Mouse (Mus musculus) liver, embryonic 16.5 days (tissue): Measurements from ENCODE around the gene Gm28308. TPM values are rescaled to one million over a fixed set of nuclear protein-coding genes. Genes with fewer than 3 reads are reported as not detected.

Source experiments
- ATAC-seq: fragments of 200-750 bp; cut with Nextera tagmentation; 2 replicates; pipeline ENCODE4 v1.8.0; 2017; ENCODE audit warnings: low read depth, mild to moderate bottlenecking, moderate number of reproducible peaks, moderate library complexity
- H3K27ac ChIP-seq: fragments of 300-500 bp; sonication (generic); 2 replicates; pipeline ENCODE4 v1.5.1; 2014; ENCODE audit warnings: mild to moderate bottlenecking, low read length
- H3K27me3 ChIP-seq: fragments of 300-500 bp; sonication (generic); 2 replicates; pipeline ENCODE4 v1.6.1; 2014; ENCODE audit warnings: low read depth, low read length, mixed read lengths; ENCODE audit not compliant: control insufficient read depth, insufficient read depth
- H3K36me3 ChIP-seq: fragments of 300-500 bp; sonication (generic); 2 replicates; pipeline ENCODE4 v1.6.1; 2014; ENCODE audit warnings: mild to moderate bottlenecking; ENCODE audit not compliant: control insufficient read depth, insufficient read depth
- H3K4me1 ChIP-seq: fragments of 300-500 bp; sonication (generic); 2 replicates; pipeline ENCODE4 v1.6.1; 2014; ENCODE audit warnings: low read depth, low read length, mixed read lengths; ENCODE audit not compliant: control insufficient read depth
- H3K4me2 ChIP-seq: fragments of 300-500 bp; sonication (generic); 2 replicates; pipeline ENCODE4 v1.6.1; 2014; ENCODE audit warnings: low read depth, low read length, mixed read lengths
- H3K4me3 ChIP-seq: fragments of 300-500 bp; sonication (generic); 2 replicates; pipeline ENCODE4 v1.5.1; 2014; ENCODE audit warnings: low read depth, mild to moderate bottlenecking, low read length
- H3K9ac ChIP-seq: fragments of 300-500 bp; sonication (generic); 2 replicates; pipeline ENCODE4 v1.6.1; 2014; ENCODE audit warnings: low read depth, low read length
- H3K9me3 ChIP-seq: fragments of 300-500 bp; sonication (generic); replicated peaks from 2 replicates; pipeline ENCODE4 v1.6.1; 2016; ENCODE audit warnings: low read length; ENCODE audit not compliant: control insufficient read depth
- WGBS: fragments of 180-500 bp; shearing (Covaris S2); extraction: QIAGEN DNeasy Blood & Tissue Kit; methylation state at CpG from one replicate; pipeline ENCODE4 v1.1.7; 2014; ENCODE audit not compliant: insufficient replicate concordance; 5-methylcytosine and 5-hydroxymethylcytosine counted together
- polyA plus RNA-seq: library from polyadenylated mRNA; unstranded; fragments of >200 nt; fragmentation: Nextera tagmentation; extraction: Ambion mirVana; gene quantifications from 2 replicates; pipeline ENCODE4 v1.2.1, GENCODE M21; 2015

Gm28308 gene
- polyA plus RNA-seq, 1 experiment from 2014 or later: not detected

DNA sequence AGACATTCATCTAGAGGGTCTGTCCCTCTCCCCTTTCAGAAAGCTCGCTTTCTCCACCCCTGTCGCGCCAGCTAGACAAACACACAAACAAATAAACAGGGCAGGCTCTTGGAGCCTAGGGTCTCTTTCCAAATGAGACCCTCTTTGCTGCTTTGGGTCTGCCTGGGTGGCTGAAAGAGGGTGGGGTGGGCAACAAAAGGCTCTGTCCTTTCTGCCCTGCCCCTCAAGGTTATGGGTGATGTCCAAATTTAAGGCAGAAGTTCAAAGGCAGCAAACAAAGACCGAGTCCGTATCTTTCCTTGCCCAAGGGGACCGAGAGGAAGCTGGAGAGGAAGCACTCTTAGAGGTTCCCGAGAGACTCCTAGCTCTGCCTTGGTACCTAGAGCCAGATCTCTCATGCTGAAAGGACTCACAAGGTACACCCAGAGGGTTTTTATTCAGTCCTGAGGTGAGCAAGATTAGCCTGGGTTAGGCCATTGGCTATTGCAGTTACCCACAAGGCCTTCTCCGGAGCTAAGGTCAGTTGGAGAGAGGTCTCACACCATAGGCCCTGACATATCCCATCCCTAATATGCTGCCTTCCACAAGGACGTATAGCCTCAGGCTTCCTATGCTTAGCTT is 28.0 kb upstream of the Gm28308 start:
- Histone ChIP-seq H3K27ac (no peak overlapping the region), H3K4me3 (no peak overlapping the region), H3K9me3 (no peaks in the 10 kb centered on the region), H3K4me2 (no peak overlapping the region), H3K4me1 (no peaks in the 10 kb centered on the region; the same call in none of the 2 replicates), H3K9ac (no peak overlapping the region), H3K36me3 (no peaks in the 10 kb centered on the region), H3K27me3 (peaks cover 97% of the 10 kb centered on the region)
- WGBS: 2% methylated on average over 9 of the region's 9 CpGs
- no peak for ATAC-seq

GRCm38 (mm10) chr6:52240389-52241000 is 27.4 kb upstream of the Gm28308 start, which contains the start of gene Hoxa10:
Gene Hoxa10, minus strand, starts transcription at chr6:52240854.
- Histone ChIP-seq H3K27me3 (peaks cover 97% of the 10 kb centered on the region), H3K9ac (no peak within 1 kb of the TSS), H3K27ac (no peak within 1 kb of the TSS), H3K9me3 (no peaks in the 10 kb centered on the region), H3K4me2 (no peak within 1 kb of the TSS), H3K4me3 (no peak within 1 kb of the TSS), H3K4me1 (no peaks in the 10 kb centered on the region; the same call in 1 of the 2 replicates), H3K36me3 (no peaks in the 10 kb centered on the region)
- ATAC-seq: no peak
- 3% methylated on average over 35 of the region's 35 CpGs for WGBS

- H3K4me1 ChIP-seq: no peaks in the 10 kb centered on the region; the same call in 1 of the 2 replicates
- H3K4me3 ChIP-seq: no peak overlapping the region
- no peak overlapping the region for H3K9ac ChIP-seq
- WGBS: 3% methylated on average over 30 of the region's 30 CpGs
- H3K36me3 ChIP-seq: no peaks in the 10 kb centered on the region
- H3K4me2 ChIP-seq: no peak overlapping the region
- ATAC-seq: no peak
- no peaks in the 10 kb centered on the region for H3K9me3 ChIP-seq
- H3K27ac ChIP-seq: no peak overlapping the region
- H3K27me3 ChIP-seq: peaks cover 97% of the 10 kb centered on the region
Measured at GRCm38 (mm10) chr6:52239625-52240388, 26.7 kb upstream of the Gm28308 start.

- Histone ChIP-seq H3K4me2 (no peak overlapping the region), H3K36me3 (no peaks in the 10 kb centered on the region), H3K9ac (no peak overlapping the region), H3K9me3 (no peaks in the 10 kb centered on the region), H3K4me1 (no peaks in the 10 kb centered on the region; the same call in 1 of the 2 replicates), H3K4me3 (no peak overlapping the region), H3K27me3 (peaks cover 97% of the 10 kb centered on the region), H3K27ac (no peak overlapping the region)
- WGBS: 8% methylated on average over 7 of the region's 7 CpGs
- ATAC-seq: no peak
Measured at GRCm38 (mm10) chr6:52238976-52239375, 25.8 kb upstream of the Gm28308 start.

GRCm38 (mm10) chr6:52238155-52238545 is 25.0 kb upstream of the Gm28308 start:
- H3K27ac ChIP-seq: no peak overlapping the region
- ATAC-seq: no peak
- no peaks in the 10 kb centered on the region for H3K36me3 ChIP-seq
- peaks cover 97% of the 10 kb centered on the region for H3K27me3 ChIP-seq
- no peaks in the 10 kb centered on the region; the same call in 1 of the 2 replicates for H3K4me1 ChIP-seq
- no peaks in the 10 kb centered on the region for H3K9me3 ChIP-seq
- no peak overlapping the region for H3K4me2 ChIP-seq
- H3K9ac ChIP-seq: no peak overlapping the region
- no peak overlapping the region for H3K4me3 ChIP-seq
- 4% methylated on average over 7 of the region's 7 CpGs for WGBS

DNA sequence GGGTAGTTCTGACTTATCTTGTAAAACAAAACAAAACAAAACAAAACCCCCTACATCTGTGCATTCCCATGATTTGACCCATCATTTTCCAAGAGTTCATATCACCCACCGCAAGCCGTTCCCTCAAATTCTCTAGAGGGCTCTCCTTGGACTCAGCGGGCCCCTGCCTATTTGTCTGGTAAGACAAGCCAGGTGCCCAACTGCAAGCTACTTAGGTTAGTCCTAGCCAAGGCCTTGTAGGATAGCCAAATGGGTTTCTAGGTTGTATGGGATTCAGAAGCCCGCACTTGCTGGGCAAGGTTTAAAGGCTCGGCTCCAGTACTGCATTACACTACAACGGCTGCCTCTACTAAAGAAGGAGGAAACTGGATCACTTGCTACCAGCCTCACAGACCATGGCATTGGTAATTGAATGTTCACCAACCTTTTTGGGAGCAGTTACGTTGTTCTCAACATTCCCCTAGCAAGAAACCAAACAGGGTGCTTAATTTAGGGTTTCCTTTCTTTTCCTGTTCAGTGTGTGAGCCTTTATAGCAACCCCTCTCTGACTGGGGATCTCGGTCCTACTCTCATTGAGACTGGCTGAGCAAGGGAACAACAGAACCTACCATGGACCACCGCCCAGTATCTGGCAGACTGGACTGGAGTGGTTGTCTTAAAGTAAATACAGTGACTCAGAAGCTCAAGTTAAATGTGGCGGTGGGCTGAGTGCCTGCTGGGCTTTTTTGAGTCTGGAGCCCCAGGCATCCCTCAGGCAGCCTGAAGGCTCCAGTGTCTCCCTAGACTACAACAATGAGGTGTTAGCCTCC is 24.4 kb upstream of the Gm28308 start:
- no peaks in the 10 kb centered on the region; the same call in 1 of the 2 replicates for H3K4me1 ChIP-seq
- 27% methylated on average over 10 of the region's 10 CpGs for WGBS
- H3K9me3 ChIP-seq: no peaks in the 10 kb centered on the region
- peaks cover 97% of the 10 kb centered on the region for H3K27me3 ChIP-seq
- H3K4me2 ChIP-seq: no peak overlapping the region
- no peak overlapping the region for H3K4me3 ChIP-seq
- H3K9ac ChIP-seq: no peak overlapping the region
- no peaks in the 10 kb centered on the region for H3K36me3 ChIP-seq
- H3K27ac ChIP-seq: no peak overlapping the region
- no peak for ATAC-seq

DNA sequence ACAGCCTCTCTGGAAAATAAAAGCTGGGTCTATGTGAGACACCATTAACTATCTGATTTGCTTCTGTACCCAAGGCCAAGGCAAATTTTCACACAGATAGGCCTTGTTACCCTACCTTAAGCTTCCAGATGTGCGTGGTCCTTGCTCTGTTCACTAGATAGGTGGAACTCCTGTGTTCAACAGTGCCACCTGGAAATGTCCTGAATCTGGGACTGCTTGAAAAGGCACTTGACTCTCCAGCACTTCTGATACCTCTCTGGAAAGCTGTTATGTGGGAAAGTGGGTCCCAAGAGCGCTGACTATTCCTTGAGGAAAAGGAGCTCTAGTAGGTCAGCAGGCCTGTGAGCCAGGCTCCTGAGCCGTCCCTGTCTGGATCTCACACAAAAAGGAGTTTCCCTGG is 23.7 kb upstream of the Gm28308 start:
- Histone ChIP-seq H3K4me3 (no peak overlapping the region), H3K27me3 (peaks cover 98% of the 10 kb centered on the region), H3K9me3 (no peaks in the 10 kb centered on the region), H3K4me2 (no peak overlapping the region), H3K9ac (no peak overlapping the region), H3K36me3 (no peaks in the 10 kb centered on the region), H3K27ac (no peak overlapping the region), H3K4me1 (no peaks in the 10 kb centered on the region; the same call in 1 of the 2 replicates)
- ATAC-seq: no peak
- 28% methylated on average over 3 of the region's 3 CpGs for WGBS

DNA sequence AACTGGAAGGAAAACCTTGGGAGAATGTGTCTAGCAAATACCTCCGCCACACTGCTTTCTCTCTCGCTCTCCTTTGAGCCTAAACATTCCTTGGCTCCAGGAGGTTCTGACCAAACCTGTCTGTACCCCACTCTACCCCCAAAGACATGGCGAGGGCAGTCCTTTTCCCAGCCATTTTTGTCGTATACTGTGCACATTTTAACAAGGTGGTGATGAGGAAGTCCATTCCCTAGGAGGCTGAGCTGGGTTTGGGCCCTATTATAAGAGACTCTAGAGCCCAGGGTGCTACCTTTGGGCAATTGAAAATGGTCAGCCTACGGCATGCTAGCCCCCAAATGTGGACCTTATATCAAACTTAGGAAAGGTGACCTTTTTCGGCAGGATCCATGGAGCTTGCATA is 22.7 kb upstream of the Gm28308 start:
- H3K9me3 ChIP-seq: no peaks in the 10 kb centered on the region
- H3K4me2 ChIP-seq: no peak overlapping the region
- no peak overlapping the region for H3K9ac ChIP-seq
- peaks cover 96% of the 10 kb centered on the region for H3K27me3 ChIP-seq
- no peak for ATAC-seq
- 24% methylated on average over 6 of the region's 6 CpGs for WGBS
- H3K36me3 ChIP-seq: no peaks in the 10 kb centered on the region
- H3K4me1 ChIP-seq: no peaks in the 10 kb centered on the region; the same call in 1 of the 2 replicates
- no peak overlapping the region for H3K27ac ChIP-seq
- no peak overlapping the region for H3K4me3 ChIP-seq
